Mouse (Mus musculus) lung, postnatal 0 days (tissue): ENCODE measurements around the gene Islr.

Source experiments
- CTCF ChIP-seq: IDR thresholded peaks from 2 replicates; pipeline ENCODE4 v1.5.1; 2016; ENCODE audit warnings: antibody characterized with exemption, mild to moderate bottlenecking
- EP300 ChIP-seq: IDR thresholded peaks from 2 replicates; pipeline ENCODE4 v1.6.1; 2016; ENCODE audit warnings: antibody characterized with exemption, mild to moderate bottlenecking, control low read depth

DNA sequence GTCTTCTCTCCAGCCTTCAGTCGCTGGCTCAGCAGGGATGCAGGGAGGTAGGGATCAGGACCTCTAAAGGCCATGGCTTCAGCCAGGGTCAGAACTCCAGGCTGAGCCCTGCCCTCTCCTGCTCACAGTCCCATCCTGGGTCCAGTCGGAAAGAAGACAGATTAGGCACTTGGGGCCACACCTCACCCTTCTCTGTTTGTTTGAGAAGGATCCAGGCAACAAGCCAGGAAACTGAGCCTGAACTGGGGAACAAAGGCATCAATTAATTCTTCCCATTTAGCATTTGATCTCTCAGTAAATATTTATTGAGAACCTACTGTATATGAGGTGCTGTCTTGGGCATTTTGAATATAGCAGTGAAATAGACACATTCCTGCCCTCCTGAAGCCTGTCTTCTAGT, 85.4 kb downstream of the Islr start, which contains the start of gene Ccdc33:
- TF ChIP-seq EP300 (no peak), CTCF (no peak)
